Mouse (Mus musculus): Measurements from ENCODE around the gene Klf13.

- TF ChIP-seq CTCF (IDR thresholded peaks at IDR 0.05; ENCODE audit: control insufficient read depth, insufficient read depth, insufficient read length) (no peak), CEBPB (IDR thresholded peaks at IDR 0.05; ENCODE audit: low read depth) (no peak)
Observed at GRCm38 (mm10) chr7:63858571-63859152, 80.1 kb downstream of the Klf13 start.
